Mouse (Mus musculus) cerebellum, postnatal 14 days (tissue): ENCODE measurements around the gene Mettl25.

ENCODE experiments used
- DNase-seq, 2 experiments: peaks; one replicate each; pipeline ENCODE4 v3.0.0; 2021; ENCODE audit warnings: mixed read lengths in 2 of 2

The Mettl25 gene

GRCm38 (mm10) chr10:105746019-105746418 lies 95.2 kb downstream of the Mettl25 start:
- no peak for DNase-seq

DNA sequence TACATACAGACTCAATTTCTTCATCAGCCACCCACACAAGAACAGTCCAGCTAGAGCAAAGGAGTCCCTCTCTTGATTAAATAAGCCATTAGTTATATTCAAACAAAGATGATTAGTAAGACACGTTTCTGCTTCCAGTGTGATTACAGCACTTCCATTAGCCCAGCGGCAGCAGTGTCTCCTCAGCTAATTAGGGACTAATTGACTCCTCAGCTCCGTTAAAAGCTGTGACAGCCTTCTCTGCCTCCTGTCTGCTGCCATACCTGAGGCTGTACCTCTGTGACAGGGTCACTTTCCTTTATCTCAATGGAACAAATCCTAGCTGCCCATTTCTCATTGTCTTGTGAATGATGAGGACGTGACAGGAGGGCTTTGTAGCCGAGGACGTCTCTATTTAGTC lies 99.4 kb downstream of the Mettl25 start:
- no peak for DNase-seq

DNA sequence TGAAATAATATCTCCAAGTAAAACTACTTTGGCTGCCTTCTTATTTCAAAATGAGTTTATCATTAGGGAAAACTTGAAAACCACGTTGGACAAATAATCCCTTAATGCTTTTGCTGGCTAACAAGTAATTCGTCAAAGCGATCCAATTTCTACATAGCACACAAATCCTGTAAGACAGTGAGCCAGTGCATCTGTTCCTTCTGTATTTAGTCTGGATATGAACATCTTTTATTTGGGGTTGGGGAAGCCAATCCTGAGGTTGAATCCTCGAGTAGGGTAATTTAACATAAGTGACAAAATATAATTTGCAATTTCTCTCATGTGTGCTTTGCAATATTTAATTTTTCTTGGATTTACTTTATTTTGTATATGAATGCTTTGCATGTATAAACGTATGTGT lies 102.2 kb downstream of the Mettl25 start:
- DNase-seq = no peak

DNA sequence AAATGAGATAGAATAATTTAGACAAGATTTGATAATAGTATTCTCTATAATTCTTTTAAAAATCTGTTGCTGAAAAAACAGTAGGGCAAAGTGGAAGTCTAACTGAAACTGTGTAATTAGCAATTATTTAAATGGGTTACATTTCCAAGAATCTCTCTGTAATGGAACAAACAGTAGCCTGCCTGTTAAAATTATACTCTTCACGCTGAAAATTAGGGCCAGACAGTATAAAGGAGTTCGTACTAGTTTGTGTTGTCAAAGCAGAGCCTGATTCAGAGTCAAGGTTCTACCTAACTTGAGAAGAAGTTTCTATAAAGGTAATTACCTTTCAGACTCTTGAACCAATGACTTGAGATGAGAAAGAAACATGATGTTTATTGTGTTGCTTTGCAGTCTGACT lies 113.4 kb downstream of the Mettl25 start:
- DNase-seq = no peak

DNA sequence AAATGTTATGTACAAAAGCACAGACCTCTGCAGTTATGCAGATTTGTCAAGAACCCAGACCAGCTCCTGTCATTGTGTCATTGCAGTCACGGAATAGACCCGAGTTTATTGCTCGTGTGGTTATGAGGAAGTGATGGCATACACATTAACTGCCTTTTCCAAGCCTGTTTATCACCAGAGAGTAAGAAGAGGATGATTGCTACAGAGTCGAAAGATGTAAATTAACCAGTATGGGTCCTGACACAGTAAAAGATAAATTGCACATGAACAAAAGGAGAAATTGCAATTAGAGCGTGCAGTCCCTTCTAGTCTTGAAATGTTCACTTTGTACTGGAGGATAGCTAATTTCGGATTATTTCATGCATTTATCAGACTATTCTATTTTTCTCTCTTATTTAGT lies 113.8 kb downstream of the Mettl25 start:
- no peak for DNase-seq

GRCm38 (mm10) chr10:105714844-105715243 lies 126.3 kb downstream of the Mettl25 start:
- peak; percentile 63 to 66 for DNase-seq

GRCm38 (mm10) chr10:105714366-105714765 lies 126.8 kb downstream of the Mettl25 start:
- DNase-seq = no peak

GRCm38 (mm10) chr10:105713222-105713621 lies 128.0 kb downstream of the Mettl25 start:
- DNase-seq = no peak
